Mouse (Mus musculus) adrenal gland, adult 18-20 months (tissue): ENCODE results near the gene Dnmt3l. TPM values are rescaled to one million over a fixed set of nuclear protein-coding genes. Genes with fewer than 3 reads are reported as not detected.

ENCODE experiments used
- DNase-seq, 2 experiments: peaks; one replicate each; pipeline ENCODE4 v3.0.0; 2021 to 2022; ENCODE audit warnings: low spot score in 2 of 2
- total RNA-seq, 2 experiments: library from RNA; stranded (reverse); gene quantifications; 1 replicate in 1 of 2; 2 replicates in 1 of 2; pipeline ENCODE4 v1.2.3; 2021

Dnmt3l gene
- total RNA-seq, 2 experiments from 2014 or later, result 4.4 to 24.4 TPM

- no peak for DNase-seq
These were observed 12.7 kb upstream of the Dnmt3l start for GRCm38 (mm10) chr10:78029080-78029479.

- DNase-seq, result no peak
These were observed 9.8 kb upstream of the Dnmt3l start for GRCm38 (mm10) chr10:78031987-78032386.

GRCm38 (mm10) chr10:78037139-78037538 is 4.6 kb upstream of the Dnmt3l start:
- DNase-seq, result no peak

GRCm38 (mm10) chr10:78042096-78042495 is 349 bp downstream of the Dnmt3l start:
- no peak for DNase-seq

- DNase-seq, result no peak
These were observed 1.1 kb downstream of the Dnmt3l start for GRCm38 (mm10) chr10:78042697-78043405.

GRCm38 (mm10) chr10:78043406-78043836 is 1.7 kb downstream of the Dnmt3l start, which contains the start of gene Aire:
TSS of gene Aire (minus strand) at chr10:78043610.
- peak; percentile 70 to 71 for DNase-seq

- no peak for DNase-seq
These were observed 2.8 kb downstream of the Dnmt3l start for GRCm38 (mm10) chr10:78044531-78044930.

- no peak for DNase-seq
These were observed 4.6 kb downstream of the Dnmt3l start for GRCm38 (mm10) chr10:78046388-78046787.

- no peak for DNase-seq
These were observed 6.4 kb downstream of the Dnmt3l start for GRCm38 (mm10) chr10:78048061-78048730.

- DNase-seq, result no peak
These were observed 7.8 kb downstream of the Dnmt3l start for GRCm38 (mm10) chr10:78049519-78050035.

GRCm38 (mm10) chr10:78054633-78055565 is 13.2 kb downstream of the Dnmt3l start:
- peak in 1 of 2 experiments; percentile 34 for DNase-seq

- no peak for DNase-seq
These were observed 15.3 kb downstream of the Dnmt3l start for GRCm38 (mm10) chr10:78057056-78057455.

GRCm38 (mm10) chr10:78063122-78063521 is 21.4 kb downstream of the Dnmt3l start:
- no peak for DNase-seq

GRCm38 (mm10) chr10:78067226-78067625 is 25.5 kb downstream of the Dnmt3l start:
- no peak for DNase-seq

- DNase-seq, result no peak
These were observed 26.8 kb downstream of the Dnmt3l start for GRCm38 (mm10) chr10:78068541-78068940.

GRCm38 (mm10) chr10:78069101-78070011 is 27.6 kb downstream of the Dnmt3l start, which contains the start of gene Icosl:
TSS of gene Icosl (plus strand) at chr10:78069302.
- DNase-seq, result peak; percentile 83 to 87

- DNase-seq, result no peak
These were observed 32.4 kb downstream of the Dnmt3l start for GRCm38 (mm10) chr10:78074151-78074550.

GRCm38 (mm10) chr10:78074977-78075376 is 33.2 kb downstream of the Dnmt3l start:
- DNase-seq, result no peak

GRCm38 (mm10) chr10:78077862-78078261 is 36.1 kb downstream of the Dnmt3l start:
- no peak for DNase-seq

GRCm38 (mm10) chr10:78078276-78078675 is 36.5 kb downstream of the Dnmt3l start:
- no peak for DNase-seq
